Mouse (Mus musculus): Measurements from ENCODE around the gene Cox6a1. TPM values are rescaled to one million over a fixed set of nuclear protein-coding genes. Genes with fewer than 3 reads are reported as not detected.

Cox6a1 gene
- polyA plus RNA-seq, 1 experiment from 2014 or later: 1,008 TPM

- no peak for ATAC-seq
- WGBS: 91% methylated on average over 9 of the region's 9 CpGs
- no peak overlapping the region for H3K9ac ChIP-seq (ENCODE audit: low read depth, low read length)
- peaks cover 25% of the 10 kb centered on the region for H3K36me3 ChIP-seq (ENCODE audit: control insufficient read depth, insufficient read depth, low read length)
- H3K27ac ChIP-seq (ENCODE audit: low read length): no peak overlapping the region
- no peaks in the 10 kb centered on the region for H3K27me3 ChIP-seq (ENCODE audit: control insufficient read depth, insufficient read depth, low read depth, low read length)
- no peaks in the 10 kb centered on the region for H3K9me3 ChIP-seq (replicated peaks; ENCODE audit: control insufficient read depth, low read length, poor library complexity, severe bottlenecking)
- H3K4me2 ChIP-seq (ENCODE audit: low read length): no peak overlapping the region
- peaks cover 24% of the 10 kb centered on the region for H3K4me1 ChIP-seq (ENCODE audit: control insufficient read depth, insufficient read depth, low read length)
- H3K4me3 ChIP-seq (ENCODE audit: low read depth, low read length): no peak overlapping the region
These were observed 17.8 kb downstream of the Cox6a1 start for GRCm38 (mm10) chr5:115330955-115331354.

DNA sequence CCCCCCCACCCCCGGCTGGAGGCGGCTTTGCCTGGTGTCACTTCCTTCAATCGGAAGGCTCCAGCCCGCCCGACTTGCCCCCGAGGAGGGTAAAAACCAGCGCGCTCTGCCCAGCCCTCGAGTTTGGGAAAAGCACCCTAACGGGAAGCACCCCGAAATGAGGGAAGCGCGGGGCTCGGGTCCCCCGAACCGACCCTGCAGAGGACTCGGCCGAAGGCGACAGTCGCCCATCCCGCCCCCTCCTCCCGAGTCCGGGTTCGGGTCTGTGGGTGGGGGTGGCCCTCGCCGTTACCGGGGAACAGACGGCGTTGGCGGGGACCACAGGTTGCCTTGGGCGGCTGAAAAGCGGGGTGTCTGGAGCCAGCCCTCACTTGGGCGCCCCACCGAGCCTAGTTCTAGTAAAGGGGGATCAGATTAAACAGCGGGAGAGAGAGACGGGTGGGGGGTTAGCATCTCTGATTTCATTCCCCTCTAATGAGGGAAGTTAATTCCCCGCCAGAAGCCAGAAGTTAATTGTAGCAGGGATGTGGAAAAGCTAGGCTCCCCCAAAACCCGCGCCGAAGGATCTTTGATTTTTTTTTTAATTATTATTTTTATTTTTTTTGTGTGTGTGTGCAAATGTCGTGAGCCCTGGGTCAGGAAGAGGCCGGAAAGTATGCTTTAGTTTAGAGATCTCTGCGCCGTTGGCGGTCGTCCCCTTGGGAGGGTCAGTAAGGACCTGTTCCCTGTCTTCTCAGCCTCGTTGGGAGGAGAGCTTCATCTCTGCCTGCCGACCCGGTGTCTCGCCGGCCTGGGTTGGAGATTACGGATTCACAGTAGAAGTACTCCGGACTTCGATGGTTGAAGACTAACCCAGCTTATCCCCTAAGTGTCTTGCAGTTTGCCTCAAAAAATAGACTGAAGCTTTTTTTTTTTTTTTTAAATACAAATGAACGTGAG, 20.9 kb downstream of the Cox6a1 start:
- ATAC-seq: 0 out of 2 replicates have a peak, but pooled peaks have one; percentile 19
- Histone ChIP-seq H3K27ac (ENCODE audit: low read length) (peak overlapping the region; percentile 91), H3K4me3 (ENCODE audit: low read depth, low read length) (peak overlapping the region; percentile 86), H3K36me3 (ENCODE audit: control insufficient read depth, insufficient read depth, low read length) (peaks cover 10% of the 10 kb centered on the region), H3K27me3 (ENCODE audit: control insufficient read depth, insufficient read depth, low read depth, low read length) (no peaks in the 10 kb centered on the region), H3K4me2 (ENCODE audit: low read length) (peak overlapping the region; percentile 80), H3K4me1 (ENCODE audit: control insufficient read depth, insufficient read depth, low read length) (peaks cover 29% of the 10 kb centered on the region), H3K9ac (ENCODE audit: low read depth, low read length) (peak overlapping the region; percentile 86), H3K9me3 (replicated peaks; ENCODE audit: control insufficient read depth, low read length, poor library complexity, severe bottlenecking) (no peaks in the 10 kb centered on the region)
- WGBS: under 1% methylated on average over 53 of the region's 55 CpGs

DNA sequence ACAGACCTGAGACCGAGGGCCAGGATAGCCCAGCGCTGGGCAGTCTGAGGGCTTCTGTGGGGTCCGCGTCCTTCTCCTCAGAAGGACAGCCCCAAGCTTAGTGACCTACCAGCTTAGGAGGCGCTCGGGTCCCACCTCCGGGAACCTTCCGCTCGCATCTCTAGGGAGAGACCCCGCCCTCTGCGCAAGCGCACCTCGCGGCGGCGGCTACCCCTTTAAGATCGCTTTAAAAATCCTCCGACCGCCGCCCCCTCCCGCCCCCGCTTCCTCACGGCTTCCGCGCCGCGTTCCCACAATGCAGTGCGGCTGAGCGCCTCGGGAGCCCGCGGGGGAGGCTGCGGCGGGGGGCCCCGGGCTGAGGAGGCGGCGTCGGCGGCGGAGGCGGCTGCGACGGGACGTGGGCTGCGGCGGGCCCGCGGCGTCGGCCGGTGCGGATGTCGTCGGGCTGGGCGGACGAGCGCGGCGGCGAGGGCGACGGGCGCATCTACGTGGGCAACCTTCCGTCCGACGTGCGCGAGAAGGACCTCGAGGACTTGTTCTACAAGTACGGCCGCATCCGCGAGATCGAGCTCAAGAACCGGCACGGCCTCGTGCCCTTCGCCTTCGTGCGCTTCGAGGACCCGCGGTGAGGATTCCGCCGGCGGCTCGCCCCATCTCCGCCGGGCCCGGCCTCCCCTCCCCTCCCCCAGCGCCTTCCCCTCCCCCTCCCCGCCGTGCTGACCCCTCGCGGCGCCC, 21.7 kb downstream of the Cox6a1 start, which contains the start of gene Srsf9:
Srsf9 (plus strand) TSS at position 303 of the 735 bp plus-strand sequence.
- WGBS: 0% methylated on average over 81 of the region's 97 CpGs
- no peaks in the 10 kb centered on the region for H3K27me3 ChIP-seq (ENCODE audit: control insufficient read depth, insufficient read depth, low read depth, low read length)
- H3K4me3 ChIP-seq (ENCODE audit: low read depth, low read length): peak within 1 kb of the TSS; percentile 86
- peak within 1 kb of the TSS; percentile 91 for H3K27ac ChIP-seq (ENCODE audit: low read length)
- peak within 1 kb of the TSS; percentile 86 for H3K9ac ChIP-seq (ENCODE audit: low read depth, low read length)
- peak; percentile 93 for ATAC-seq
- H3K9me3 ChIP-seq (replicated peaks; ENCODE audit: control insufficient read depth, low read length, poor library complexity, severe bottlenecking): no peaks in the 10 kb centered on the region
- peaks cover 2% of the 10 kb centered on the region; the same call in 1 of the 2 replicates for H3K36me3 ChIP-seq (ENCODE audit: control insufficient read depth, insufficient read depth, low read length)
- peak within 1 kb of the TSS; percentile 80 for H3K4me2 ChIP-seq (ENCODE audit: low read length)
- H3K4me1 ChIP-seq (ENCODE audit: control insufficient read depth, insufficient read depth, low read length): peaks cover 29% of the 10 kb centered on the region

DNA sequence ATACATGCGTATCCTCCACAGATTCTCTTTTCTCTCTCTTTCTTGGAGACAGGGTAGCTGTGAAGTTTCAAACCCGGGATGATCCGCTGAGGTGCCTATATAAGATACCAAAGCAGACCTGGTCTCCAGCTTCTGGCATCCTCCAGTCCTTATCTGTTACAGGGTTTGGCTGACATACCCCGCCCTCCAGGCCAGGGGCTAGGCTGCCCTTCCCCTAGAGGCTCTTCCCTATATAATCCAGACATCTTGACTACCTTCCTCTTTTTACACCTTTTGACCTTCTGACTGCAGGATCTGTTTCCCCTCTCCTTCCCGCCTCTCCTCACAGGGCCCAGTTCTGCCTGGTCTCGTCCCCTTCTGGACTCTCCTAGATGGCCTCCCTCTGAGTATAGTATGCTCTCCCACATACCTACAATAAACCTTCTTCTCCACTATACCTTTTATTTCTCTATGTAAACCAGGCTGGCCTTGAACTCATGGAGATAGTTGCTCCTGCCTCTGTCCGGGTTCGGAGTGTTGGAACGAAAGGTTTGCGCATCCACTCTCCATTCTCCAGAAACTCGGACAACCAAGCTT, 22.4 kb downstream of the Cox6a1 start:
- peak overlapping the region; percentile 91 for H3K27ac ChIP-seq (ENCODE audit: low read length)
- peaks cover 29% of the 10 kb centered on the region for H3K4me1 ChIP-seq (ENCODE audit: control insufficient read depth, insufficient read depth, low read length)
- no peaks in the 10 kb centered on the region for H3K27me3 ChIP-seq (ENCODE audit: control insufficient read depth, insufficient read depth, low read depth, low read length)
- H3K4me2 ChIP-seq (ENCODE audit: low read length): peak overlapping the region; percentile 55
- H3K9me3 ChIP-seq (replicated peaks; ENCODE audit: control insufficient read depth, low read length, poor library complexity, severe bottlenecking): no peaks in the 10 kb centered on the region
- peaks cover 2% of the 10 kb centered on the region; the same call in 1 of the 2 replicates for H3K36me3 ChIP-seq (ENCODE audit: control insufficient read depth, insufficient read depth, low read length)
- ATAC-seq: peak; percentile 27; the same call in 1 of the 2 replicates
- H3K4me3 ChIP-seq (ENCODE audit: low read depth, low read length): peak overlapping the region; percentile 86
- H3K9ac ChIP-seq (ENCODE audit: low read depth, low read length): peak overlapping the region; percentile 86
- 30% methylated on average over 11 of the region's 11 CpGs for WGBS

- ATAC-seq: peak; percentile 52; the same call in 1 of the 2 replicates
- H3K27me3 ChIP-seq (ENCODE audit: control insufficient read depth, insufficient read depth, low read depth, low read length): no peaks in the 10 kb centered on the region
These were observed 29.5 kb downstream of the Cox6a1 start for GRCm38 (mm10) chr5:115319004-115319940.

DNA sequence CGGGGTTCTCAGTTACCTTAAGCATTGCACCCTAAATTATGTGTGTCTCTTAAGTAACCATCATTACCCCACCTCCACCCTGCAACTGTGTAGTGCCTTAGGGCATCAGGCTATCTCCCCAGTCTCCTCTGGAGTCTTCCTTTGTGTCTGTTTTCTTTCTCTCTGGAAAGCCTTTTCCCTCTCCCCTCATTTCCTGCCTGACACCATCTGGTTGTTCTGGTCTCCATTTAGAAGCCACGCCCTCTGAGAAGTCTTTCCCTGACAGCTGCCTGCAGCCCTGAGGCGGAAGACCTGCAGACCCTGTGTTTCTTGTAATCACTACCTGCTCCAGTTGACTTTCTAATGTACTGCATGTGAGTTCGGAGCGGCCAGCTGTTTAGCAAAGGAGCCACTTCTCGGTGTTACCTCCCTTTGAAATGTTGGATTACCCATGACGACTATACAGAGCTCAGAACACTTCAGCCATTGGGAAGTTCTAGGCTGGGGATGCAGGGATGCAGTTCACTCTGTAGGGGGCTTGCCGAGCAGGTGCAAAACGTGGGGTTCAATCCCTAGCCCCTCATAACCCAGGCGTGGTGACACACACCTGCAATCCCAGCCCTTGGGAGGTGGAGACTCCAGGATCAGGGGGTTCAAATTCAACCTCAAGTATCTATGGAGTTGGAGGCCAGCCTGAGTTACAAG, 31.0 kb downstream of the Cox6a1 start:
- no peak overlapping the region for H3K4me3 ChIP-seq (ENCODE audit: low read depth, low read length)
- H3K9me3 ChIP-seq (replicated peaks; ENCODE audit: control insufficient read depth, low read length, poor library complexity, severe bottlenecking): no peaks in the 10 kb centered on the region
- 9% methylated on average over 10 of the region's 10 CpGs for WGBS
- H3K27ac ChIP-seq (ENCODE audit: low read length): no peak overlapping the region
- ATAC-seq: no peak
- H3K4me1 ChIP-seq (ENCODE audit: control insufficient read depth, insufficient read depth, low read length): peaks cover 14% of the 10 kb centered on the region
- H3K27me3 ChIP-seq (ENCODE audit: control insufficient read depth, insufficient read depth, low read depth, low read length): no peaks in the 10 kb centered on the region
- no peak overlapping the region for H3K9ac ChIP-seq (ENCODE audit: low read depth, low read length)
- H3K36me3 ChIP-seq (ENCODE audit: control insufficient read depth, insufficient read depth, low read length): no peaks in the 10 kb centered on the region
- no peak overlapping the region for H3K4me2 ChIP-seq (ENCODE audit: low read length)

More at GRCm38 (mm10) chr5:115319004-115319940, 29.5 kb downstream of the Cox6a1 start:
- WGBS: under 1% methylated on average over 22 of the region's 22 CpGs
- no peaks in the 10 kb centered on the region for H3K36me3 ChIP-seq (ENCODE audit: control insufficient read depth, insufficient read depth, low read length)
- H3K4me2 ChIP-seq (ENCODE audit: low read length): peak overlapping the region; percentile 90
- H3K4me1 ChIP-seq (ENCODE audit: control insufficient read depth, insufficient read depth, low read length): peaks cover 14% of the 10 kb centered on the region
- H3K4me3 ChIP-seq (ENCODE audit: low read depth, low read length): peak overlapping the region; percentile 40
- H3K27ac ChIP-seq (ENCODE audit: low read length): peak overlapping the region; percentile 73
- peak overlapping the region; percentile 58 for H3K9ac ChIP-seq (ENCODE audit: low read depth, low read length)
- H3K9me3 ChIP-seq (replicated peaks; ENCODE audit: control insufficient read depth, low read length, poor library complexity, severe bottlenecking): no peaks in the 10 kb centered on the region

GRCm38 (mm10) chr5:115316968-115317644, 31.7 kb downstream of the Cox6a1 start:
- ATAC-seq: no peak
- no peaks in the 10 kb centered on the region for H3K9me3 ChIP-seq (replicated peaks; ENCODE audit: control insufficient read depth, low read length, poor library complexity, severe bottlenecking)
- peak overlapping the region; percentile 2; the same call in 1 of the 2 replicates for H3K9ac ChIP-seq (ENCODE audit: low read depth, low read length)
- no peaks in the 10 kb centered on the region for H3K27me3 ChIP-seq (ENCODE audit: control insufficient read depth, insufficient read depth, low read depth, low read length)
- H3K4me1 ChIP-seq (ENCODE audit: control insufficient read depth, insufficient read depth, low read length): peaks cover 14% of the 10 kb centered on the region
- no peak overlapping the region for H3K4me3 ChIP-seq (ENCODE audit: low read depth, low read length)
- no peaks in the 10 kb centered on the region for H3K36me3 ChIP-seq (ENCODE audit: control insufficient read depth, insufficient read depth, low read length)
- H3K27ac ChIP-seq (ENCODE audit: low read length): peak overlapping the region; percentile 10; the same call in 1 of the 2 replicates
- H3K4me2 ChIP-seq (ENCODE audit: low read length): no peak overlapping the region
- 4% methylated on average over 14 of the region's 14 CpGs for WGBS
